Mouse (Mus musculus): ENCODE results near the gene Kdm4b. TPM values are rescaled to one million over a fixed set of nuclear protein-coding genes. Genes with fewer than 3 reads are reported as not detected.

The Kdm4b gene
- polyA plus RNA-seq, 1 experiment from 2014 or later = 13.5 TPM

- WGBS = 59% methylated on average over 9 of the region's 9 CpGs
- Histone ChIP-seq H3K36me3 (ENCODE audit: control insufficient read depth, insufficient read depth, low read length) (peaks cover 31% of the 10 kb centered on the region), H3K27me3 (ENCODE audit: control insufficient read depth, insufficient read depth, low read length) (no peaks in the 10 kb centered on the region), H3K9me3 (ENCODE audit: control insufficient read depth, low read length) (no peaks in the 10 kb centered on the region), H3K4me3 (ENCODE audit: low read depth, low read length) (no peak overlapping the region), H3K4me2 (replicated peaks; ENCODE audit: low read depth) (no peak overlapping the region), H3K4me1 (replicated peaks; ENCODE audit: control insufficient read depth, insufficient read depth) (no peaks in the 10 kb centered on the region), H3K9ac (ENCODE audit: low read length) (no peak overlapping the region), H3K27ac (replicated peaks) (no peak overlapping the region)
- peak; percentile 48 for ATAC-seq (ENCODE audit: low FRiP score, low TSS enrichment)
- TF ChIP-seq EP300 (optimal IDR thresholded peaks at IDR 0.05) (no peak), CTCF (IDR thresholded peaks at IDR 0.05; ENCODE audit: low read depth) (peak; percentile 98)
- peak; percentile 74 for DNase-seq (ENCODE audit: low spot score)
Measured at GRCm38 (mm10) chr17:56356921-56357885, 31.3 kb downstream of the Kdm4b start.

DNA sequence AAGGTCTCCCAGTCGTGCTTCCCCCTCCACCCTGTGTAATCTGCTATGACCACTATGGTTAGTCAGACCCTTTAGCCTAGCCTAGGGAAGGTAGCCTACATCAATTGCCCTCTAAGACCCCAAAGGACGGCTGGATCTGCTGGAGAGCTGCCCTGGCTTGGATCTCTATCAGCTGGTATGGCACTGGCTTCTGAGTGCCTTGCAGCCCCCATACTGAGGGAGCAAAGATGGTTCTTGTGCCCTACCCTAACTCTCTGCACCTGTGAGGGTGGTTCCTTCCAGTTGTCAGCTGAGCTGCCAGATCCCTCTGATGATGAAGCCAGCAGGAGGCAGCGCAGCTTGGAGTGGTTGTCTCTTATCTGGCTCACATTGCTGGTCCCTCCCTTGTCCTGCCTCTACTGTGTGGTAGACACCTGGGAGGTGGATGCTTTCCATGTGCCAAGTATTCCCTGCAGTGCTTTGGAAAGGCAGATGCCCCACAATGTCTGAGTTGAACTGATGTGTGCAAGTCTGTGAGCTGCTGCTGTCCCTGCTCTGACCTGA is 33.4 kb downstream of the Kdm4b start:
- Histone ChIP-seq H3K4me2 (replicated peaks; ENCODE audit: low read depth) (no peak overlapping the region), H3K36me3 (ENCODE audit: control insufficient read depth, insufficient read depth, low read length) (peaks cover 23% of the 10 kb centered on the region), H3K9ac (ENCODE audit: low read length) (no peak overlapping the region), H3K4me1 (replicated peaks; ENCODE audit: control insufficient read depth, insufficient read depth) (no peaks in the 10 kb centered on the region), H3K9me3 (ENCODE audit: control insufficient read depth, low read length) (no peaks in the 10 kb centered on the region), H3K27ac (replicated peaks) (no peak overlapping the region), H3K27me3 (ENCODE audit: control insufficient read depth, insufficient read depth, low read length) (no peaks in the 10 kb centered on the region), H3K4me3 (ENCODE audit: low read depth, low read length) (no peak overlapping the region)
- WGBS = 83% methylated on average over 3 of the region's 3 CpGs
- TF ChIP-seq EP300 (optimal IDR thresholded peaks at IDR 0.05) = no peak
- TF ChIP-seq CTCF (IDR thresholded peaks at IDR 0.05; ENCODE audit: low read depth) = peak; percentile 11; the same call in 1 of the 2 replicates
- no peak for DNase-seq (ENCODE audit: low spot score)
- ATAC-seq (ENCODE audit: low FRiP score, low TSS enrichment) = no peak

- Histone ChIP-seq H3K4me3 (ENCODE audit: low read depth, low read length) (no peak overlapping the region), H3K9ac (ENCODE audit: low read length) (no peak overlapping the region), H3K36me3 (ENCODE audit: control insufficient read depth, insufficient read depth, low read length) (peaks cover 23% of the 10 kb centered on the region), H3K27ac (replicated peaks) (no peak overlapping the region), H3K9me3 (ENCODE audit: control insufficient read depth, low read length) (no peaks in the 10 kb centered on the region), H3K27me3 (ENCODE audit: control insufficient read depth, insufficient read depth, low read length) (no peaks in the 10 kb centered on the region), H3K4me1 (replicated peaks; ENCODE audit: control insufficient read depth, insufficient read depth) (no peaks in the 10 kb centered on the region), H3K4me2 (replicated peaks; ENCODE audit: low read depth) (no peak overlapping the region)
- whole genome bisulfite sequencing = 85% methylated on average over 1 of the region's 1 CpGs
- DNase-seq (ENCODE audit: low spot score) (no peak), ATAC-seq (ENCODE audit: low FRiP score, low TSS enrichment) (no peak)
- TF ChIP-seq CTCF (IDR thresholded peaks at IDR 0.05; ENCODE audit: low read depth) = no peak
- no peak for TF ChIP-seq EP300 (optimal IDR thresholded peaks at IDR 0.05)
Measured at GRCm38 (mm10) chr17:56359864-56360263, 34.0 kb downstream of the Kdm4b start.

GRCm38 (mm10) chr17:56360451-56360850 is 34.6 kb downstream of the Kdm4b start:
- H3K36me3 ChIP-seq (ENCODE audit: control insufficient read depth, insufficient read depth, low read length) = peaks cover 20% of the 10 kb centered on the region
- DNase-seq (ENCODE audit: low spot score) = no peak

DNA sequence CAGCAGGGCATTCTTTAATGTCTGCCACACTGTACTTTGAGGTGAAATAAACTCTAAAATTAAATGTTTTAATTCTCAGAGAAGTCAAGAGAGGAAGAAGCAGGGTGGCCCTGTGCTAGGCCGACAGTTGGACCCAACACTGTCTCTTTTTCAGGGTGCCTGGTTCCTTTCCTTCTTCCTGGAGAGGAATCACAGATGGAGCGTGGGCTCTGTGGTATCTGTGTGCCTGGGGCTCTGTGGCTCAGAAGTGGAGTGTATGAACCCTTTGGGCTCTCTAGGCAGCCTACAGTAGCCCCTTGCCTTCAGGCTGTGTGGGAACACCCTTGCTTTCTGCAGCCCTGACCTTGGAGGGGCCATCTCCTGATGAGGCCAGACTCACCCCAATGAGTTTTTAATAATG is 35.7 kb downstream of the Kdm4b start:
- Histone ChIP-seq H3K9me3 (ENCODE audit: control insufficient read depth, low read length) (no peaks in the 10 kb centered on the region), H3K9ac (ENCODE audit: low read length) (no peak overlapping the region), H3K4me2 (replicated peaks; ENCODE audit: low read depth) (no peak overlapping the region), H3K4me1 (replicated peaks; ENCODE audit: control insufficient read depth, insufficient read depth) (0 out of 2 replicates have a peak, but pooled peaks cover 6% of the 10 kb centered on the region), H3K27me3 (ENCODE audit: control insufficient read depth, insufficient read depth, low read length) (no peaks in the 10 kb centered on the region), H3K27ac (replicated peaks) (no peak overlapping the region), H3K4me3 (ENCODE audit: low read depth, low read length) (no peak overlapping the region), H3K36me3 (ENCODE audit: control insufficient read depth, insufficient read depth, low read length) (peaks cover 10% of the 10 kb centered on the region; the same call in 1 of the 2 replicates)
- ATAC-seq (ENCODE audit: low FRiP score, low TSS enrichment) = no peak
- TF ChIP-seq CTCF (IDR thresholded peaks at IDR 0.05; ENCODE audit: low read depth) = no peak
- no peak for TF ChIP-seq EP300 (optimal IDR thresholded peaks at IDR 0.05)
- WGBS = 91% methylated on average over 2 of the region's 2 CpGs
- no peak for DNase-seq (ENCODE audit: low spot score)

More at GRCm38 (mm10) chr17:56360451-56360850, 34.6 kb downstream of the Kdm4b start:
- H3K27ac ChIP-seq (replicated peaks) = no peak overlapping the region
- no peak for TF ChIP-seq EP300 (optimal IDR thresholded peaks at IDR 0.05)
- WGBS = 69% methylated on average over 8 of the region's 8 CpGs
- H3K4me1 ChIP-seq (replicated peaks; ENCODE audit: control insufficient read depth, insufficient read depth) = 0 out of 2 replicates have a peak, but pooled peaks cover 2% of the 10 kb centered on the region
- no peak for ATAC-seq (ENCODE audit: low FRiP score, low TSS enrichment)
- no peaks in the 10 kb centered on the region for H3K9me3 ChIP-seq (ENCODE audit: control insufficient read depth, low read length)
- H3K9ac ChIP-seq (ENCODE audit: low read length) = no peak overlapping the region
- no peaks in the 10 kb centered on the region for H3K27me3 ChIP-seq (ENCODE audit: control insufficient read depth, insufficient read depth, low read length)
- no peak overlapping the region for H3K4me3 ChIP-seq (ENCODE audit: low read depth, low read length)
- no peak overlapping the region for H3K4me2 ChIP-seq (replicated peaks; ENCODE audit: low read depth)
